Mouse (Mus musculus) liver, adult (tissue): ENCODE measurements around the gene Mybph.

Experiments used
- GATA4 ChIP-seq: IDR thresholded peaks from 2 replicates; pipeline ENCODE4 v1.6.1; 2014; ENCODE audit warnings: mild to moderate bottlenecking, low read length; ENCODE audit not compliant: insufficient replicate concordance

Gene Mybph

GRCm38 (mm10) chr1:134232778-134233531 is 39.7 kb downstream of the Mybph start:
- no peak for TF ChIP-seq GATA4

DNA sequence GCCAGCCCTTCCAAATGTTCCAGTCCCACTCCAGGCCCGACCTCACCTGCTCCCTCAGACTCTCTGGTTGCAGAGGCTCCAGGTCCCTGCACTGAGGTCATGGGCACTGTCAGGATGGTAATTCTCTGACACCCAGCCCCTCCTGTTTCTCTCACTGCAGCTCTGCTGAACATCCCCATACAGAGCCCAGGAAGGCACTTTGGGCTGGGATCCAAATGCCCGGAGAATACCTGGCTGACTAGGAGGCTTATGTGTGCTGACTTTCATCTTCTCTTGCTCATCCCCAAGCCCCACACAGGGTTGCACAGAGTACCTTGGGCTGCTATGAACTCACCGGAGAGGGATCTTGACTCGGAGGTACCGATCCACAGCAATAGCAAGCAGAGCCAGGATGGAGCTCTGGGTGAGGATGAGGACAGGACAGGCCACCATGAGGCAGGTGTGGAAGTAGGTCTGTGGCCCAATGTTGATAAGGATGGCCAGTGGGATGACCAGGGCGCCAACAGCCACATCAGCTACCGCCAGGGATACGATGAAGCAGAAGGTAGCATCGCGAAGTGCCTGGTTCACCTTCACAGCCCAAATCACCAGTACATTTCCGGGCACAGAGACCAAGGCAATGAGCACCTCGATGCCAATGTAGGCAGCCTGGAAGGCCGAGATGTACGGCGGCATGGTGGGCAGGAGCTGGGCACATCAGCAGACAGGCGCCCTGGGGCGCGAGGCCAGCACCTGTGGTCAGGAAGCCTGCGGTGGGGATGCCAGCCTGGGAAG is 40.6 kb downstream of the Mybph start:
- TF ChIP-seq GATA4, result no peak

- no peak for TF ChIP-seq GATA4
These were observed 41.5 kb downstream of the Mybph start for GRCm38 (mm10) chr1:134234455-134235390.

- TF ChIP-seq GATA4, result no peak
These were observed 42.2 kb downstream of the Mybph start, which contains the start of gene Adora1 for GRCm38 (mm10) chr1:134235391-134235921. Gene Adora1 (minus strand): TSS chr1:134235431.

DNA sequence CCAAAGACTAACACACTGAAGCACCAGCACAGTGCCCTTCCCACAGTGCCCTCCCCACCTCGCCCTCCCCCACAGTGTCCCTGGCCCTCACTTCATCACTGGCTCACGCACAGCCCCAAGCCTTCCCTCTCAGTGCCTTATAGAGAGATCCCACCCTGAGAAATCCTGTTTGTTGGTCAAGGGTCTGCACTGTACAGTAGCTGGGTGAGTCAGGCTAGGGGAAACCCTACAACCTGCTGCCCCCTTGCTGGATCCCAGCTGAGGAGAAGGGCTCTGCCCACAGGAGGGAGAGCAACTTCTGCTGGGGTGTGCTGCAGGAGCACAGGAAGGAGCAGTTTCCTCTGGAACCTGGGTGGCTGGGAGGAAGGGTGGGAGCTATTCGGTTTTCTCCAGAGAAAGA is 42.9 kb downstream of the Mybph start:
- no peak for TF ChIP-seq GATA4

DNA sequence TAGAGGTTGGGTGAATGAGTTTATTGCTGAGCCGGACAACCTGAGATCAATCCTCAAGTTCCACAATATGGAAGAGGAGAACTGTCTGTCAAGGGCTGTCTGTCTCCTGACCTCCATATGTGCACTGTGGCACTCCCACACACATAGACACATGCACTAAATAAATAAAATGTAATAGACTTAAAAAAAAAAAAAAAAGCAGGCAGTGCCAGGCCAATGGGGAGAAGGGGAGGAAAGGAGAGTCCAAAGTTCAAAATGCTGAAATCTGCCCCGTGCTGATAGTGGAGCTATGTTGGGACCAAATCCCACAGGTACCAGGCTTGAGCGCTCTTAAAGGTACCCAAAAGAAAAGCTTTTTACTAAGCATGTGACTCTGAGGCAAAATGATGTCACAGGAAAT is 44.2 kb downstream of the Mybph start:
- peak; percentile 55; the same call in 1 of the 2 replicates for TF ChIP-seq GATA4

- TF ChIP-seq GATA4, result no peak
These were observed 47.5 kb downstream of the Mybph start for GRCm38 (mm10) chr1:134240701-134241100.

DNA sequence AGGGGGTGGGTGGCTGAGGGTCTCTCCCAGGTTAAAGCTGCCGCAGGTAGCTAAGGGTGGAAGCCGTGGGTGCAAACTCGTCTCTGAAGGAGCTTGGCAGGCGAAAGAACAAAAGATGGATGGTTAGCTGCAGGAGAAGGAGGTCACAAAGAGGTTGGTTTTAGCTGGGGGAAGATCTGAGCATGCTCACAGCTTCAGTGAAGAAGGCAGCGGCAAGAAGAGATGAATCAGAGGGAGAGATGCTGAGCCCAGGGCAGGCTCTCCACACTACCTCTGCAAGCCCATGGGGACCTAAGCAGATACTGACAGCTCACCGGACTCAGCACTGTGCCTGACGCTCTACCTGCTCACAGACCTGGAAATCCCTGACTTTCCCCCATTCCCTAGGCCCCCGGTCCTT is 48.0 kb downstream of the Mybph start:
- no peak for TF ChIP-seq GATA4

DNA sequence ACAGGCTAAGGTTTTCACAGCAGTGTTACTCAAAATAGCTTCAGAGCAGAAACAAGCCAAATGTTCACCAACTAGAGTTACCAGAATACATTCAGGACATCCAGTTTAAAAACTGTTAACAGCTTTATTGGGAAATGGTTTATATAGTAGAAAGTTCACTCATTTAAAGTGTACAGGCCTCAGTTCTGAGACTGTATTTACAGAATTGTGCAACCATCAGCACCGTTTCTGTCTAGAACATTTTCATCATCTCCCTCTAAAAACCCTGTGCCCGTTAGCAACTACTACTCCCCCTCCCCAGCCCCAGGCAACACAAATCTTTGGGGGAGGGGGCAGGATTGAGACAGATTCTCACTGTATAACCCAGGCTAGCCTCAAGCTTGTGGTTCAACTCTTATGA is 49.0 kb downstream of the Mybph start:
- no peak for TF ChIP-seq GATA4

- TF ChIP-seq GATA4, result no peak
These were observed 50.3 kb downstream of the Mybph start for GRCm38 (mm10) chr1:134243505-134243904.

GRCm38 (mm10) chr1:134243948-134244914 is 51.0 kb downstream of the Mybph start:
- no peak for TF ChIP-seq GATA4

DNA sequence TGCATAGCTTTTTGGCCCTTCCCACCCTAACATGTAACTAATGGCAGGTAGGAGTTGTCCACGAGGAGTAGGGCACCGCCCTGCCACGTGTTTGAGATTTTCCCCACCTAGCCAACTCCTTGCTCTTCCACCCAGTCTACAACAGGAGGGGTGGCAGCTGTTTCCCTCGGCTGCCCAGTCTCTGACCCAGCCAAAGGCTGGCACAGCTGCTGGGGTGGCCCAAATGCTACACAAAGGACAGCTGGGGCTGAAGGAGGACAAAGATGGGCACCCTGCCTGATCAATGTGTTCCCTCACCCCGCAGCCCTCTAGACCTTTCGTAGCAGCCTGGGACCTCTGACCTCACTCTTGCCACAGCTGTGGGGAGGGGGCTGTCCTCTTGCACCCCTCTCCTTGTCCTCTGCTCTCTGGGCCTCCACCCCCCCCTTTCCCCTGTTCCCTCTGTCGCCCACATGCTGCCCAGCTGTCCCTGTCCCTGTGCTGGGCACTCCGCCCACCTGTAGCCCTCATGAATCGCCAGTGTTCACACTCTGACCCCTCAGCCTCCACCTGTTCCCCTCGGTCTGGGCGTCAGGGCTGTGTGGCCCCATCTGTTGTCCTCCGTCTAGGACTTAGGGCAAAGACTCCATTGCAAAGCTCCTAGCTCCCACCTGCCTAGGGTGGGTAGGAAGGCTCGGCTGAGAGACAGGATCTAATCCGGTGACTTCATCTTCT is 51.9 kb downstream of the Mybph start:
- TF ChIP-seq GATA4, result no peak

- no peak for TF ChIP-seq GATA4
These were observed 53.3 kb downstream of the Mybph start for GRCm38 (mm10) chr1:134246590-134246989.
